Mouse (Mus musculus) B cell, adult 67 days (primary cell): ENCODE results near the gene Lax1. TPM values are rescaled to one million over a fixed set of nuclear protein-coding genes. Genes with fewer than 3 reads are reported as not detected.

ENCODE experiments used
- total RNA-seq, 2 experiments: library from RNA; stranded (reverse); gene quantifications; 4 replicates each; pipeline ENCODE4 v1.2.4; 2023

The Lax1 gene
- total RNA-seq, result 100 to 1,000 TPM; 194 to 204 TPM

GRCm38 (mm10) chr1:133689897-133690296, at the start of gene Lax1:
TSS of gene Lax1 (minus strand) at chr1:133690108.

GRCm38 (mm10) chr1:133661203-133661933, 28.5 kb downstream of the Lax1 start, which contains the start of gene Gm38394:
TSS of gene Gm38394 (minus strand) at chr1:133661318.

GRCm38 (mm10) chr1:133660466-133661202, 29.3 kb downstream of the Lax1 start, which contains the start of gene Zbed6:
TSS of gene Zbed6 (minus strand) at chr1:133660885.

Other genes starting within 250 kb of the Lax1 start
- gene Snrpe, start 79.8 kb downstream of the Lax1 start, total RNA-seq, result 100 to 1,000 TPM; 162 to 188 TPM
- 10 to 100 TPM; 28.6 to 32.8 TPM for gene Zbed6, start 29.2 kb downstream of the Lax1 start, total RNA-seq
- gene Gm38394, start 28.8 kb downstream of the Lax1 start, total RNA-seq, result 10 to 100 TPM; 49.7 to 57.8 TPM
- gene Atp2b4, start 110.9 kb upstream of the Lax1 start, total RNA-seq, result under 1 TPM; 0.12 to 0.84 TPM
- not detected for gene Optc, start 217.9 kb upstream of the Lax1 start, total RNA-seq
- not detected for gene Prelp, start 231.3 kb upstream of the Lax1 start, total RNA-seq